Mouse (Mus musculus) forebrain, embryonic 11.5 days (tissue): ENCODE results near the gene B4galt1. TPM values are rescaled to one million over a fixed set of nuclear protein-coding genes. Genes with fewer than 3 reads are reported as not detected.
A peak's percentile ranks its signal among the peaks of the same experiment; 100 is the strongest.

ENCODE experiments used
- ATAC-seq: fragments of 200-750 bp; cut with Nextera tagmentation; replicated peaks from 2 replicates; pipeline ENCODE4 v1.8.0; 2017; ENCODE audit warnings: moderate TSS enrichment; ENCODE audit not compliant: low FRiP score
- DNase-seq: peaks from one replicate; pipeline ENCODE4 v3.0.0-alpha.2; 2017; ENCODE audit warnings: low spot score
- H3K27ac ChIP-seq: fragments of 300-500 bp; sonication (generic); 2 replicates; pipeline ENCODE4 v1.5.1; 2014; ENCODE audit warnings: low read depth, low read length
- H3K27me3 ChIP-seq: fragments of 300-500 bp; sonication (generic); 2 replicates; pipeline ENCODE4 v1.6.1; 2014; ENCODE audit warnings: mild to moderate bottlenecking, low read length, mixed read lengths; ENCODE audit not compliant: control insufficient read depth, insufficient read depth
- H3K36me3 ChIP-seq: fragments of 300-500 bp; sonication (generic); 2 replicates; pipeline ENCODE4 v1.6.1; 2014; ENCODE audit warnings: mild to moderate bottlenecking, low read length, moderate library complexity, mixed read lengths; ENCODE audit not compliant: control insufficient read depth, insufficient read depth
- H3K4me1 ChIP-seq: fragments of 300-500 bp; sonication (generic); replicated peaks from 2 replicates; pipeline ENCODE4 v1.6.1; 2014; ENCODE audit warnings: low read length, mixed read lengths; ENCODE audit not compliant: control insufficient read depth, insufficient read depth
- H3K4me2 ChIP-seq: fragments of 300-500 bp; sonication (generic); 2 replicates; pipeline ENCODE4 v1.6.1; 2014; ENCODE audit warnings: low read depth, mild to moderate bottlenecking, low read length, moderate library complexity, mixed read lengths; ENCODE audit not compliant: severe bottlenecking
- H3K4me3 ChIP-seq: fragments of 300-500 bp; sonication (generic); 2 replicates; pipeline ENCODE4 v1.5.1; 2014; ENCODE audit warnings: low read depth, low read length
- H3K9ac ChIP-seq: fragments of 300-500 bp; sonication (generic); 2 replicates; pipeline ENCODE4 v1.6.1; 2014; ENCODE audit warnings: low read length
- H3K9me3 ChIP-seq: fragments of 300-500 bp; sonication (generic); 2 replicates; pipeline ENCODE4 v1.6.1; 2016; ENCODE audit warnings: low read length, mixed read lengths; ENCODE audit not compliant: control insufficient read depth
- WGBS: fragments of 180-500 bp; shearing (Covaris S2); extraction: QIAGEN DNeasy Blood & Tissue Kit; methylation state at CpG from one replicate; pipeline ENCODE4 v1.1.7; 2014; 5-methylcytosine and 5-hydroxymethylcytosine counted together
- polyA plus RNA-seq: library from polyadenylated mRNA; unstranded; fragments of >200 nt; fragmentation: Nextera tagmentation; extraction: Ambion mirVana; gene quantifications from 2 replicates; pipeline ENCODE4 v1.2.1, GENCODE M21; 2014

B4galt1 gene
- polyA plus RNA-seq, 1 experiment from 2014 or later: 19.3 TPM

DNA sequence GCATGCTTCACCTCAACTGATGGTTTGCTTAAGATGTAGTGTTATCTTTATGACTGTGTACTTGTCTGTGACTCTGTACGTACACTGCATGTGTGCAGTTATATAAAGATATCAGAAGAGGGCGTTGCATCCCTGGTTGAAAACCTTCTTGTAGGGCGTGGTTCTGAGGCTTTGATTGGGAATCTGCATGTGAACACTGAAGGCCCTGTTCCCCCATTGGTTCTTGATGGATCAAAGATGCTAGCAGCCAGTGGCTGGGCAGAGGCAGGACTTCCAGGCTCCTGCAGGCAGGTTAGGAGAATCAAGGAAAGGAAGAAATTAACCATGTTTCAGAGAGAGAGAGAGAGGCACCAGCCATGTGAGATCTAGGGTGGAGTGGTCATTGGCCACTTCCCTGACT is 7.3 kb upstream of the B4galt1 start:
- no peaks in the 10 kb centered on the region for H3K36me3 ChIP-seq
- no peak overlapping the region for H3K27ac ChIP-seq
- no peaks in the 10 kb centered on the region for H3K27me3 ChIP-seq
- H3K4me2 ChIP-seq: no peak overlapping the region
- no peaks in the 10 kb centered on the region for H3K4me1 ChIP-seq
- no peak for ATAC-seq
- H3K9me3 ChIP-seq: no peaks in the 10 kb centered on the region
- H3K4me3 ChIP-seq: no peak overlapping the region
- DNase-seq: no peak
- 80% methylated on average over 3 of the region's 3 CpGs for WGBS
- no peak overlapping the region for H3K9ac ChIP-seq

DNA sequence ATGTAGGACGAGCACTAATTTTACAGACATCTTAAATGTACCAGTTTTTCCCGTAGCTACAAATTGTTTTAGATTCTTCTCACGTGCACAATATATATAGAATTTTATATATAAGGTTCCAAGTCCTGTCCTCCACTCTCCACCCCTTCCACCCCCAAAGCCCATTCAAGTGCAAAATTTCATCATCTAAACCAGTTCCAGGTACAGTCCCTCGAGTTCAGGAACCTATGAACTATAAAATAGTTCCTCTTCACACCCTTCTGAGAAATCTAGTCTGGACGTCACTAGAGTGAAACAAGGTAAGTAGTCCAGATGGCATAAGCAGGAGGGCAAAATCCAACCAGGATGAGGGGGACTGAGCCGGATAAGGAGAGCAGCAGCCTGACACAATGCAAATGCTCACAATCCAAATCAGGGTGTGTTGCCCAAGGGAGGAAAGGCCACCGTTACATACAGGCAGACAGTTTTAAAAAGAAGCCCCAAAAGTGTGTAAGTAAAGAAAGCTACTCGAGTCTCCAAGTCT is 4.1 kb upstream of the B4galt1 start:
- Histone ChIP-seq H3K4me2 (no peak overlapping the region), H3K9me3 (no peaks in the 10 kb centered on the region), H3K9ac (no peak overlapping the region), H3K27ac (no peak overlapping the region), H3K27me3 (no peaks in the 10 kb centered on the region), H3K4me3 (no peak overlapping the region), H3K4me1 (peaks cover 3% of the 10 kb centered on the region; the same call in 1 of the 2 replicates), H3K36me3 (no peaks in the 10 kb centered on the region)
- DNase-seq: no peak
- 86% methylated on average over 8 of the region's 8 CpGs for WGBS
- no peak for ATAC-seq

DNA sequence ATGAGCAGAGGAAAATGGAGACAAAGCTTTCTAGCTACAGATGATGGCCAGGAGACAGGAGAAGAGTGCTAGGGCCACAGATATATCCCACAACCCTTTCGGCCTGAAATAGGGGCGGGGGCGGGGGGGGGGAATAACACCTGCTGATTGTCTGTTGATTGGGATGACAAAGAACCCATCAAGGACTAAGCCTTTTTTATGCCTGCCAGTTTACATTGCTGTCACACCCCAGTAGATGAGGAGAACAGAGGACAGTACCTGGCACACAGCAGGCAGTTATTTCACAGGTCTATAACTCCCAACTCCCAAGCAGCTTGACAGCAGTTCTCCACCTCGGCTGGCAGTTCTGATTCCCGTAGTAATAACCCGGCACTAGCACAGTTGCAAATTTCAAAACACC is 2.8 kb upstream of the B4galt1 start:
- ATAC-seq: no peak
- no peak overlapping the region for H3K27ac ChIP-seq
- peaks cover 3% of the 10 kb centered on the region; the same call in 1 of the 2 replicates for H3K4me1 ChIP-seq
- no peak overlapping the region for H3K9ac ChIP-seq
- H3K4me3 ChIP-seq: no peak overlapping the region
- 77% methylated on average over 6 of the region's 6 CpGs for WGBS
- no peak overlapping the region for H3K4me2 ChIP-seq
- DNase-seq: no peak
- no peaks in the 10 kb centered on the region for H3K9me3 ChIP-seq
- H3K27me3 ChIP-seq: no peaks in the 10 kb centered on the region
- no peaks in the 10 kb centered on the region for H3K36me3 ChIP-seq

DNA sequence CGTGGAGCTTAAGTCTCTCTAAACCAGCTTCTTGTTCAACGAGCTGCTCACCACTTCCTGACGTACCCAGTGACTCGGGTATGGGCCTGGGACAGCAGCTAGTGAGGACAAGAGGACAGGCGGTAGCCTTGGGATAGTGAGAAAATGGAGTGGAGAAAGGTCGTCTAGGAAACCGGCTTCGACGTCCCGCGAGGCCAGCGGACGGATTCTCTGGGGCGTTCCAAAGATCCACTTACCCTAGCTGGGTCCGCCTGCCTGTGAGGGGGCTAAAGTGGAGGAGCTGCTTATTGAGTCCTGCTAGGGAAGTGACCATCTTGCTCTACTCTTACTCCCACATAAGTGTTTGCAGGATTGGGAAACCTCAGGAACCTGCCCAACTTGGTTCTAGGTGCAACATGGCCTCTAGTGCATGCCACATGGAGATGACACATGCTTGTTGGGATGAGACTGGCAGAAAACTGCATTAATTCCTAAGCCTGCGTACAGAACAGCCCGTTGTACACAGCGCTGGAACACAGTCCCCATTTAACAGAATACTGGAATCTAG is 655 bp upstream of the B4galt1 start:
- ATAC-seq: no peak

DNA sequence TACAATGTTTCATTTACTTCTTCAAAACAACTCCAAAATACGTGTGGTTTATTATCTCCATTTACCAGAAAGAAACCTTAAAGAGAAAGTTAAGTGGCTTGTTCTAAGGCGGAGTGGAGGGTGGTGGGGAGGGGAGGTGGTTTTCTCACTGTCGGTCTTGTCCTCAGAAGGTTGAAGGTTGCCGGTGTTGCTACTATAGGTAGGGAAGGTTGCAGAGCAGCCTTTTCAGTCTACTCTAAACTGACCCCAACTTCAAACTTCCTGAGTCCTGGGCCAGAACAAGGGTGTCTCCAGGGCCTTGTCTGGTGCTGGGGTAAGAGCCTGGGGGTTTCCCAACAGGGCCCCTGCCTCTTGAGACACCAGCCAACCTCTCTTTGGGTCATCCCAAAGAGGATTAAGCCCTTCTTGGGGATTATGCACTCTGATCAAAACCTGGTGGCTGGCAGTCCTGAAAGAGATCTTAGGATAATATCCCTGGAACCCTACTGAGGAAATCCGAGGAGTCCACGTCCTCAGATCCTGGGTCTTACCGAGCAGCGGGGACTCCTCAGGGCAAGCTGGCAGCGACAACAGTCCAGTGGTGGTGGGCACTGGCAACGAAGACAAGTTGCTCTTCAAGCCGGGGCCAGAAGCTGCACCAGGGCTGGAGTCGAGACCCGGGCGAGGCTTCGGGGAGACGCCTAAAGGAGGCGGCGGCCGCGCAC is 792 bp downstream of the B4galt1 start:
- Histone ChIP-seq H3K27ac (peak overlapping the region; percentile 77), H3K4me3 (peak overlapping the region; percentile 68), H3K9me3 (no peaks in the 10 kb centered on the region), H3K36me3 (no peaks in the 10 kb centered on the region), H3K4me2 (peak overlapping the region; percentile 67), H3K9ac (peak overlapping the region; percentile 76), H3K4me1 (peaks cover 3% of the 10 kb centered on the region; the same call in 1 of the 2 replicates), H3K27me3 (no peaks in the 10 kb centered on the region)
- ATAC-seq (no peak), DNase-seq (peak; percentile 55)
- under 1% methylated on average over 20 of the region's 20 CpGs for WGBS

More for the DNA sequence above, 655 bp upstream of the B4galt1 start:
- Histone ChIP-seq H3K4me2 (peak overlapping the region; percentile 67), H3K36me3 (no peaks in the 10 kb centered on the region), H3K9ac (peak overlapping the region; percentile 60), H3K9me3 (no peaks in the 10 kb centered on the region), H3K4me3 (peak overlapping the region; percentile 68), H3K4me1 (peaks cover 3% of the 10 kb centered on the region; the same call in 1 of the 2 replicates), H3K27ac (peak overlapping the region; percentile 67), H3K27me3 (no peaks in the 10 kb centered on the region)
- WGBS: 15% methylated on average over 18 of the region's 18 CpGs
- no peak for DNase-seq

DNA sequence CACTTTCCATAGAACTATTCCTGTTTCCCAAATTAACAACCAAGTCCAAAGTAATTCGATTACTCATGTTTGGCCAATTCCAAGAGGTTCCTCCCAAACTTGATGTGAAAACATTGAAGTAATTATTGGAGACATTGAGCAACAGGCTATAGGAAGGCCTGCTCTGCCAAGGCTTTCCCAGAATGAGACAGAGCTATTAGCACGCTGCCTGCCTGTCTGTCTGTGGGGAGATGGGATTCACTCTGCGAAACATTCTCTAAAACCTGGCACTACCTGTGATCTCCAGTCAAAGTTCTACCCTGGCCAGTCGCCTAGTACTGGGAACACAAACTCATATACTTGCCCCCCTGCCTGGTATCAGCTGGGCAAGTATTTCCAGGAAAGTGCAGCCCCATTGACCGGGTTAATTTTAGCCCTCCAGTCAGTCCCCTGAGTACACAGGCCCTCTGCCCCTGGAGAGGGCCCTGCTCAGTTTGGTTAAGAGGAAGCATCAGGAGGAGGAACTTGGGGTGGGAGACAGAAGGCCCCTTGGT is 1.5 kb downstream of the B4galt1 start:
- Histone ChIP-seq H3K9ac (peak overlapping the region; percentile 27; the same call in 1 of the 2 replicates), H3K36me3 (no peaks in the 10 kb centered on the region), H3K27me3 (no peaks in the 10 kb centered on the region), H3K4me3 (peak overlapping the region; percentile 68), H3K4me2 (peak overlapping the region; percentile 67), H3K27ac (no peak overlapping the region), H3K9me3 (no peaks in the 10 kb centered on the region), H3K4me1 (peaks cover 3% of the 10 kb centered on the region; the same call in 1 of the 2 replicates)
- 45% methylated on average over 5 of the region's 5 CpGs for WGBS
- DNase-seq: no peak
- ATAC-seq: no peak

DNA sequence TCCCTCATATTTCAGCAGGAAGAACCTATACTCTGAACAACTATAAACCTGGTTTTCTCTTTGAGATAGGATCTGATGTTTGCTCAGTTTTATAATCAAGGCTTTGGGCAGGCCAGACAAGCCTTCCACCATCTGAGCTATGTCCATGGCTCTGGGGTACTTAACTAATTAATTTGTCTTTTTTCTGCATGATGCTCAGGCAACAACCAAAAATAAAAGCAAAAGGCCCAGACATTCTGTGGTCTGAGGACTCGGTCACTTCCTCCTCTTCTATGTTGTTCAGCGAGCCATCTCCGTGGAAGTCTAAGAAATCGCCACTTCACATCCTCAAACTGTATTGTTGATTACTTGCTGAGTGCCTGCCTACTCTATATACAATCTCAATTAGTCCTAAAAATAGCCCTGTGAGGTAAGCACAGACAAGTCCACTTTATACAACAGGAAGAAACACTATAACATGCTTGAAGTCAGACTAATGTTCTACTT is 2.0 kb downstream of the B4galt1 start:
- no peaks in the 10 kb centered on the region for H3K9me3 ChIP-seq
- H3K4me1 ChIP-seq: peaks cover 3% of the 10 kb centered on the region; the same call in 1 of the 2 replicates
- DNase-seq: no peak
- H3K36me3 ChIP-seq: no peaks in the 10 kb centered on the region
- H3K27ac ChIP-seq: no peak overlapping the region
- H3K4me3 ChIP-seq: 0 out of 2 replicates have a peak overlapping the region, but pooled peaks have one; percentile 1
- H3K4me2 ChIP-seq: peak overlapping the region; percentile 67; the same call in 1 of the 2 replicates
- H3K27me3 ChIP-seq: no peaks in the 10 kb centered on the region
- 75% methylated on average over 4 of the region's 4 CpGs for WGBS
- H3K9ac ChIP-seq: no peak overlapping the region
- ATAC-seq: no peak

DNA sequence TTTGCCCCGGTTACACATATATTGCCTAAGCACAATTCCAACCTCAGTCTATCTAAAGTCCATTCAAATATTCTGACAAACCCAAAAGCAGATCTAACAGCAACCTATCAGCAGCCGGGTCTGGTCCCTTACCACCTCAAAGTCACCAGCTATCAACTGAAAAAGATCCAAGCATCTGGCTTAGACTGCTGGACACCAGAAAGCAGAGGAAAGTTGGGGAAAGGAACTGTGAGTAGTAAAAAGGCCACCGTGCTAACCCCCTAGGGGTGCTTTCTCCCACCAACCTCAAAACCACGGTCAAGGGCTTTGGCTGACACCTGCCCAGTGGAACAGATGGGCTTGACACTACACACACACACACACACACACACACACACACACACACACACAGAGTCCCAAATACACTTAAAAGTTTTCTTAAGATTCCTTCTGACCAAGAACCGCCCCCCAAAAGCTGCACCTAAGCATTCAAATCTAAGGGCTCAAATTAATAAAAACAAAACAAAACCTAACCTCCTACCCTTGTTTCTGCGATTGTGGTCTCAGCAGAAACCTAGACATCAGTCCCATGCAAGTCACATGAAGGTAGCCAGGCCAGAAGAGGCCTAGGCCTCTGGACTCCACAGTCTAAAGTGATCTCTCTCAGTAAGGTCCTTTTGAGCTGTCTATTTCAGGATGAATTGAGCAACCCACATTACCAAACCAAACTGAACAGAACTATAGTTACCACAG is 2.6 kb downstream of the B4galt1 start:
- Histone ChIP-seq H3K27me3 (no peaks in the 10 kb centered on the region), H3K4me1 (peaks cover 3% of the 10 kb centered on the region; the same call in 1 of the 2 replicates), H3K9ac (no peak overlapping the region), H3K36me3 (no peaks in the 10 kb centered on the region), H3K27ac (no peak overlapping the region), H3K9me3 (no peaks in the 10 kb centered on the region), H3K4me3 (no peak overlapping the region), H3K4me2 (peak overlapping the region; percentile 67; the same call in 1 of the 2 replicates)
- ATAC-seq (no peak), DNase-seq (no peak)
- WGBS: 76% methylated on average over 6 of the region's 6 CpGs
